Mouse (Mus musculus): ENCODE measurements at regions not wholly inside any gene's neighbourhood (a gene's known extent, or its start where the extent isn't known, plus 50 kb on each side); places are given as distances from the start of the nearest gene placed in this dataset.

GRCm38 (mm10) chr7:139332791-139333190 lies 56.1 kb upstream of the Inpp5a start:
- no peak for TF ChIP-seq POLR2A (IDR thresholded peaks at IDR 0.05; ENCODE audit: low read depth, low read length)
- no peak for TF ChIP-seq CTCF (IDR thresholded peaks at IDR 0.05; ENCODE audit: borderline replicate concordance, insufficient read depth, low read length)
